Mouse (Mus musculus) lung, adult 2 months (tissue): Measurements from ENCODE around the gene Krt7.

Experiments
- CTCF ChIP-seq: fragments of 200-500 bp; IDR thresholded peaks from 2 replicates; pipeline ENCODE4 v1.5.1; 2011; ENCODE audit warnings: mild to moderate bottlenecking, low read length, control low read depth; ENCODE audit not compliant: insufficient read depth
- POLR2A ChIP-seq: fragments of 200-500 bp; IDR thresholded peaks from 2 replicates; pipeline ENCODE4 v1.6.1; 2011; ENCODE audit warnings: low read depth, mild to moderate bottlenecking, control low read depth, low read length, borderline replicate concordance; ENCODE audit errors: extremely low read depth

GRCm38 (mm10) chr15:101436611-101437010 is 25.8 kb downstream of the Krt7 start:
- TF ChIP-seq POLR2A (no peak), CTCF (no peak)
